Mouse (Mus musculus): ENCODE data around the gene Slc7a12. TPM values are rescaled to one million over a fixed set of nuclear protein-coding genes. Genes with fewer than 3 reads are reported as not detected.

The Slc7a12 gene
- not detected in 2 replicates for polyA plus RNA-seq (2014; fragmentation: Nextera tagmentation; extraction: Ambion mirVana)

DNA sequence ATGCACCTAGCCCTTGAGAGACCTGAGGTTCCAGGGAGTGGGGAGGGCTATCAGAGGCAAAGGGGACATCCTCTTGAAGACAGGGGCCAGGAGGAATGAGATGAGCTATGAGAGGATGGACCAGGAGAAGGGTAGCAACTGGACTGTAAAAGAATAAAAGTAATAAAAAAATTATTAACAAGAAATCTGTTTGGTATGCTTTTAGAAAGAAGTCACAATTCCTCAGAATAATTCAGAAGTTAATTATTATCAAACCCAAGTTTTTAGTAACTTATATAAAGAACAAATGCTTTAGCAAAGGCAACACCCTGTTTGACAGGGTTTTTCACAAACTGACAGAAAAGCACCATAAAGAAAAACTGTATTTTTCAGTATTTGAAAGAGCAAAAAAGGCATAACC, at the start of gene Slc7a12:
Gene Slc7a12, plus strand, starts transcription at position 301 of the 400 bp plus-strand sequence.
- Histone ChIP-seq H3K27ac (replicated peaks; ENCODE audit: low read depth, low read length) (no peak within 1 kb of the TSS), H3K4me3 (replicated peaks; ENCODE audit: low read depth, low read length) (no peak within 1 kb of the TSS), H3K9ac (replicated peaks; ENCODE audit: low read length) (no peak within 1 kb of the TSS), H3K4me2 (ENCODE audit: low read length) (no peak within 1 kb of the TSS), H3K27me3 (ENCODE audit: control insufficient read depth, insufficient read depth, low read length) (no peaks in the 10 kb centered on the region), H3K4me1 (ENCODE audit: control insufficient read depth, insufficient read depth, low read length) (no peaks in the 10 kb centered on the region), H3K36me3 (ENCODE audit: control insufficient read depth, insufficient read depth, low read length) (no peaks in the 10 kb centered on the region), H3K9me3 (ENCODE audit: control insufficient read depth, low read length) (no peaks in the 10 kb centered on the region)
- DNase-seq (no peak), ATAC-seq (ENCODE audit: low FRiP score, low TSS enrichment) (no peak)

DNA sequence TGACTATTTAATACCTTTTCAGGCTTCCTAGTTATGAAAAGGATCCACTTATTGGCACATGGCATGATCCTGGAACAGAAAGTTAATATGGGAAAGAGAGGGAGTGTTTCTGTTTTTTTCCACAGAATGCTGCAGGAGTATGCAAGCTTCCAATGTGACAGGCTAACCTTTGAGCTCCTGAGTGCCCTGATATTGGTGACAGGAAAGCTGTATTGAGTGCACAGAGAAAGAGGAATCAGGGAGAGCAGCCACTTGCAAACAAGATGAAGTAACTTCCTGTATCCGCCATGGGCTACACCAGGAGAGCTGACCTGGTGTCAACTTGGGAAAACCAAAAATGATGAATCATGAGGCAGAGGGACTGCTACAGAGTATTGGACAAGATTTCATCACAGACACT, 48.1 kb upstream of the Slc7a12 start:
- no peaks in the 10 kb centered on the region for H3K4me1 ChIP-seq (ENCODE audit: control insufficient read depth, insufficient read depth, low read length)
- H3K4me3 ChIP-seq (replicated peaks; ENCODE audit: low read depth, low read length), result no peak overlapping the region
- H3K27ac ChIP-seq (replicated peaks; ENCODE audit: low read depth, low read length), result no peak overlapping the region
- DNase-seq (no peak), ATAC-seq (ENCODE audit: low FRiP score, low TSS enrichment) (no peak)
- no peak overlapping the region for H3K9ac ChIP-seq (replicated peaks; ENCODE audit: low read length)
- WGBS, result 91% methylated on average over 1 of the region's 1 CpGs
- no peaks in the 10 kb centered on the region; the same call in 1 of the 2 replicates for H3K9me3 ChIP-seq (ENCODE audit: control insufficient read depth, low read length)
- H3K4me2 ChIP-seq (ENCODE audit: low read length), result no peak overlapping the region
- H3K36me3 ChIP-seq (ENCODE audit: control insufficient read depth, insufficient read depth, low read length), result no peaks in the 10 kb centered on the region
- H3K27me3 ChIP-seq (ENCODE audit: control insufficient read depth, insufficient read depth, low read length), result no peaks in the 10 kb centered on the region

DNA sequence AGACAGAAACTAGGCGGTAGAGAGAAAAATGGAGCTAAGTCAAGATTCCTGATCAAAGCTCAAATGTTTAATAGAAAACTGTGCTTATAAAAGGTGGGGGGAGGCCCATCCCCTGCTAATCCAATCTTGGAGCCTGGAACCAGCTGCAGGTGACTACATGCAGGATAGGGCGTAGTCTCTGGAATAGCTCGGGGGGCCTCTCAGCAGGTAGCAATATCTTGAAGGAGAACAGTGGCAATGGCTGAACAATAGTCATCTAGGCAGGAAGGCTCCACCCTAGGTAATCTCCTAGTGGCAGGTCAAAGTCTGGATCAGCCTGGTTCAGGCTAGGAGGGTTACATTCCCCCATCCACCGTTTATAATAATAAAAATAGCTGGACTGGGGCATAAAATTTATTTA, 34.5 kb upstream of the Slc7a12 start:
- Histone ChIP-seq H3K9ac (replicated peaks; ENCODE audit: low read length) (no peak overlapping the region), H3K36me3 (ENCODE audit: control insufficient read depth, insufficient read depth, low read length) (no peaks in the 10 kb centered on the region), H3K4me2 (ENCODE audit: low read length) (no peak overlapping the region), H3K4me1 (ENCODE audit: control insufficient read depth, insufficient read depth, low read length) (no peaks in the 10 kb centered on the region), H3K27ac (replicated peaks; ENCODE audit: low read depth, low read length) (no peak overlapping the region), H3K9me3 (ENCODE audit: control insufficient read depth, low read length) (no peaks in the 10 kb centered on the region), H3K27me3 (ENCODE audit: control insufficient read depth, insufficient read depth, low read length) (no peaks in the 10 kb centered on the region), H3K4me3 (replicated peaks; ENCODE audit: low read depth, low read length) (no peak overlapping the region)
- ATAC-seq (ENCODE audit: low FRiP score, low TSS enrichment), result no peak
- no peak for DNase-seq
- WGBS, result 95% methylated on average over 4 of the region's 4 CpGs

DNA sequence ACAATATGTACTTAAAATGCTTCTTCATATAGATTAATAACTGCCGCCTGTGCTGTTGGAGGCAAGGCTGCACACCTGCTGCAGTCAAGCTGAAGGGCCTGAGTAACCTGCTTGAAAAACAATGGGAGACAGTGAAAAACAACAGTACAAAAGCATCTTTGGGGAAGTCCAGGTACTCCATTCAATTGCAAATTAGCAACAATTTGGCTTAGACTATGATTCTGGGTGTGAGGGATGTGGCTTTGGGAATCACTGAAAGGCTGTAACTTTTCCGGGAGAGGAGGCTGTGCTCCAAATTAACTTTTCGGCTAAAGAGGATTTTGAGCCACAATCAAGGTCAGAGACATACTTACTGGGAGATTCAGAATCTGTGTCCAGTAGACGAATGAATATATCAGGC, 33.8 kb upstream of the Slc7a12 start:
- H3K4me2 ChIP-seq (ENCODE audit: low read length), result no peak overlapping the region
- no peaks in the 10 kb centered on the region for H3K9me3 ChIP-seq (ENCODE audit: control insufficient read depth, low read length)
- no peak overlapping the region for H3K4me3 ChIP-seq (replicated peaks; ENCODE audit: low read depth, low read length)
- H3K36me3 ChIP-seq (ENCODE audit: control insufficient read depth, insufficient read depth, low read length), result no peaks in the 10 kb centered on the region
- DNase-seq, result no peak
- no peak for ATAC-seq (ENCODE audit: low FRiP score, low TSS enrichment)
- no peaks in the 10 kb centered on the region for H3K27me3 ChIP-seq (ENCODE audit: control insufficient read depth, insufficient read depth, low read length)
- no peaks in the 10 kb centered on the region for H3K4me1 ChIP-seq (ENCODE audit: control insufficient read depth, insufficient read depth, low read length)
- no peak overlapping the region for H3K9ac ChIP-seq (replicated peaks; ENCODE audit: low read length)
- WGBS, result 98% methylated on average over 4 of the region's 4 CpGs
- no peak overlapping the region for H3K27ac ChIP-seq (replicated peaks; ENCODE audit: low read depth, low read length)

Other genes with a start within 250 kb of the Slc7a12 start
- gene 1810022K09Rik, start 130.6 kb downstream of the Slc7a12 start, polyA plus RNA-seq (2014; fragmentation: Nextera tagmentation; extraction: Ambion mirVana), result 363 and 379 TPM in 2 replicates
- gene Car13, start 161.0 kb downstream of the Slc7a12 start, polyA plus RNA-seq (2014; fragmentation: Nextera tagmentation; extraction: Ambion mirVana), result 0.50 TPM in 1 of 2 replicates, not detected in the other

Measured in midbrain, embryonic 14.5 days (tissue).